ENCODE assay signal across 11 mouse cellular contexts in genomic region chr4:138065593-138066169, GRCm38 (mm10).
DNase-seq lines count a peak whose midpoint lies in the region; TF ChIP-seq lines count a peak whose summit lies in the region.
"Had no signal": no experiment of that assay in that cellular context is flagged by ENCODE, and none has a peak within 500 bp of the region (broad histone marks: within the 10 kb centered on the region; RNA-seq: fewer than 3 reads in every experiment).

No protein-coding gene starts in this region.

- H3K4me2 ChIP-seq in myocyte (ENCODE audit: low read depth), result no peak overlapping the region

- no peak for TF ChIP-seq CTCF in liver, adult 2 months (IDR thresholded peaks at IDR 0.05; ENCODE audit: low read depth, low read length)

- H3K4me3 ChIP-seq in liver, adult 2 months (ENCODE audit: insufficient read depth, low read depth, low read length), result no peak overlapping the region; the same call in 1 of the 2 replicates
- H3K4me3 ChIP-seq in myocyte, result no peak overlapping the region

- H3K79me2 ChIP-seq in liver, adult 2 months (ENCODE audit: control insufficient read depth, insufficient read depth, low read length), result no peaks in the 10 kb centered on the region; the same call in 1 of the 2 replicates
- no peaks in the 10 kb centered on the region for H3K79me2 ChIP-seq in myocyte (ENCODE audit: control insufficient read depth, insufficient read depth)

- H3K27me3 ChIP-seq in liver, adult 2 months (ENCODE audit: control insufficient read depth, insufficient read depth, low read length), result no peaks in the 10 kb centered on the region
- no peaks in the 10 kb centered on the region for H3K27me3 ChIP-seq in myocyte (ENCODE audit: control insufficient read depth, insufficient read depth, insufficient read length)

- peak overlapping the region; percentile 13; the same call in 1 of the 2 replicates for H3K9ac ChIP-seq in liver, adult 2 months (ENCODE audit: low read depth, low read length)

- TF ChIP-seq POLR2A in liver, adult 2 months (IDR thresholded peaks at IDR 0.05; ENCODE audit: extremely low read depth, insufficient read depth, low read length), result no peak
- TF ChIP-seq POLR2A in myocyte (IDR thresholded peaks at IDR 0.05; ENCODE audit: insufficient read length, low read depth), result no peak

- DNase-seq in heart, adult 11 months, result peak; percentile 92
- no peak for DNase-seq in heart, postnatal 14 days
- DNase-seq in liver, adult 2 months (ENCODE audit: extremely low read depth, low read depth, low spot score), result peak; percentile 97
- DNase-seq in liver, result no peak
- DNase-seq in gonadal fat pad, adult 2 months (ENCODE audit: low read depth), result peak; percentile 81
- no peak for DNase-seq in ovary, postnatal 14 days (ENCODE audit: low spot score)
- DNase-seq in retina, postnatal 1 day, result no peak
- DNase-seq: adrenal gland, postnatal 25 days; kidney, postnatal 25 days had no signal

- no peak overlapping the region for H3ac ChIP-seq in myocyte (ENCODE audit: control insufficient read depth, insufficient read length)

- H3K36me3 ChIP-seq in liver, adult 2 months (ENCODE audit: control insufficient read depth, insufficient read depth, low read length), result no peaks in the 10 kb centered on the region
- H3K36me3 ChIP-seq in myocyte (ENCODE audit: control insufficient read depth, insufficient read depth), result peaks cover 6% of the 10 kb centered on the region

- peaks cover 36% of the 10 kb centered on the region for H3K4me1 ChIP-seq in liver, adult 2 months (ENCODE audit: control insufficient read depth, insufficient read depth, low read length)

- intact Hi-C loops in heart, postnatal 14 days (cut with DNase I), result no loop called here

- WGBS in liver, adult 2 months, result 16% methylated on average over 4 of the region's 4 CpGs

- peak overlapping the region; percentile 89 for H3K27ac ChIP-seq in liver, adult 2 months (replicated peaks; ENCODE audit: insufficient read depth, low read depth, low read length)
- H3K27ac ChIP-seq: hindbrain, postnatal 0 days had no signal

TF ChIP-seq in myocyte, 11 proteins besides CTCF, POLR2A, EP300 and RAD21:
- TF ChIP-seq MAX (IDR thresholded peaks at IDR 0.05; ENCODE audit: low read depth), result no peak
- TF ChIP-seq CEBPB (IDR thresholded peaks at IDR 0.05; ENCODE audit: insufficient read depth, poor library complexity, severe bottlenecking), result peak; percentile 12; the same call in 1 of the 2 replicates

Comparison
In these comparisons a context has a peak if more than half of its experiments do, and no peak if none do; other contexts are left out.
1. DNase-seq: peak in heart, adult 11 months (single experiment), liver, adult 2 months (single experiment) and gonadal fat pad, adult 2 months (single experiment); none in heart, postnatal 14 days (0 of 2), liver (single experiment), ovary, postnatal 14 days (single experiment) and retina, postnatal 1 day (single experiment).